Mouse (Mus musculus) cerebellum, adult 8-10 months (tissue): ENCODE results near the gene Hist1h3e.
"Not testable (repeated sequence)": the region's sequence is repeated elsewhere in the genome, so short reads cannot be mapped to it uniquely, and the experiment has no call there.

Experiments used
- DNase-seq: peaks from one replicate; pipeline ENCODE4 v3.0.0; 2022

The Hist1h3e gene

DNA sequence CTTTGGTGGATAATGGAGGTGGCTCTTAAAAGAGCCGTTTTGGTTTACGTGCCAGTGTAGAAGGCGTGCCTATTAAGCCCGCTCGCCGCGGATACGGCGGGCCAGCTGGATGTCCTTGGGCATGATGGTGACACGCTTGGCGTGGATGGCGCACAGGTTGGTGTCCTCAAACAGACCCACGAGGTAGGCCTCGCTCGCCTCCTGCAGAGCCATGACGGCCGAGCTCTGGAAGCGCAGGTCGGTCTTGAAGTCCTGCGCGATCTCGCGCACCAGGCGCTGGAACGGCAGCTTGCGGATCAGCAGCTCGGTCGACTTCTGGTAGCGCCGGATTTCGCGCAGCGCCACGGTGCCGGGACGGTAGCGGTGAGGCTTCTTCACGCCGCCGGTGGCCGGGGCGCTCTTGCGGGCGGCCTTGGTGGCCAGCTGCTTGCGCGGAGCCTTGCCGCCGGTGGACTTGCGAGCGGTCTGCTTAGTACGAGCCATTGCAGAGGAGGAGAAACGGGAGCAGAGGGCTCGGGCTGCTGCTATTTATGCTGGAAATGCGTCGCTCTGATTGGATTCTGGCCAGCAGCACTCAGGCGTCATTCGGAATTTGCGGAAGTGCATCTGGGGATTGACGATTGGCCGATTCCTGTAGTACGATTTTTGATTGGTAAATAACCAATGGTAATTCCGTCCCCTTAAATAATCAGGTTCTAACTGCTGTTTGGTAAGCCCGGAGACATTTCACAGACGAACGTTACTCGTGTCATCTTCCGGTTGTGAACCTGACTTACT lies at the start of gene Hist1h3e:
Gene Hist1h3e, minus strand, starts transcription at position 487 of the 777 bp plus-strand sequence.
- peak; percentile 90 for DNase-seq

GRCm38 (mm10) chr13:23611638-23612037 lies 49.5 kb upstream of the Hist1h3e start:
- DNase-seq, result no peak

GRCm38 (mm10) chr13:23610393-23610792 lies 48.2 kb upstream of the Hist1h3e start:
- no peak for DNase-seq

DNA sequence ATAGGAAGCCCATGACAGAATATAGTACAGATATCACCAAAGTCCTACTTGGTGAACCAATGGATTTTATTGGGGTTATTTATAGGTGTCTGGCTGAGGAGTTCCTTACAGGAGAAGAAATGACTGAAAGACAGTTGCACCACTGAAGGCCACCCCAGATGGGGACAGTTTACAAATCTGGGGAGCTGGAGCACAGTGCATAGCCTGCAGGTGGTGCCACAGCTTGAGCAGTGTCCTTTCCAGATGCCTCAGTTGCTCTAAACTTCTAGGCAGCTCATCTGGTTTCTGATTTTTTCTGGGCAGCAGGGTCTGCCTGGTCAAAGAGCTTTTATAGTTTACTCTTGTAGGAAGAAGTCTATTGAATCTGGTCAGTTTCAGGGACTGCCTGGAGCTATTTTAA lies 47.7 kb upstream of the Hist1h3e start:
- DNase-seq, result no peak

- DNase-seq, result no peak
Measured at GRCm38 (mm10) chr13:23609209-23609608, 47.0 kb upstream of the Hist1h3e start.

DNA sequence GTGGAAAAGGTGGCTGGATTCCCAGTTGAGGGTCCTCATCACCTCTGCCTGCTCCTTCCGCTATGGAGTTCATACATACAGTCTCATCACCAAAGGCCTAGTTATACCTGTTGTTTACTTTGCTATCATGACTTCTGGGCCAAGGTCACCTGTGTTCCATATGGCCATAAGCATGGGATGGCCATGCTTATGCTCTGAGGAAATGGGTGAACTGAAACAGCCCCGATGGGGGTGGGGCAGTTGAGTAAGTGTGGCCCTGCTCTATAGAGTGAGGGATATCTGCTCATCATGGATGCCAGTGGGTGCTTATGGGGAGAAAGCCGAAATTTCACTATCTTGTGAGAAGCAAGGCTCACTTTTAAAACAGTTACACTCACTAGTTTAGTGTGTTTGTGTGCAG lies 42.9 kb upstream of the Hist1h3e start:
- no peak for DNase-seq

- DNase-seq, result no peak
Measured at GRCm38 (mm10) chr13:23604452-23604851, 42.3 kb upstream of the Hist1h3e start.

DNA sequence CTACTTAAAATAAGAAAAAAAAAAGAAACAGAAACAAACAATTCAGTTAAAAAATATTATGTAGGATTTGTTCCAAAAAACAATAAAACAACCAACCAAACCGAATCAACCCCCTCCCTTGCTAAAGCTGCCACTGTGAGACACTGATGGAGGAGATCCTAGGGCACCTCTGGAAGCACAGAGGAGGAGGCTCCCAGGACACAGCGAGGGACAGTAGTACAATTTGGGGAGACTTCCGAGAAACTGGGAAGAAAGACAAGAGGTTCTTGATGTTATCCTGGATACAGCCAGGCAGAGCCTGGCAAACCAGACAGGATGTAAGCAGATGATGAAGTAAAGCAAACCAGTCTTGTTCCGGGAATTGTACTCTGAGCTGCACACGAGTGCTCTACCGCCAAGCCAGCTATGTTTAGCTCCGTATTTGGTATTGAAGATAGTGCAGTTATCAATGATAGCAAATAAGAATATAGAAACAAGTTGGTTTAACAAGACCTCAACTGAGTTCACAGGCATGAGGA lies 41.1 kb upstream of the Hist1h3e start:
- no peak for DNase-seq

GRCm38 (mm10) chr13:23597957-23598356 lies 35.8 kb upstream of the Hist1h3e start:
- DNase-seq, result peak; percentile 77

DNA sequence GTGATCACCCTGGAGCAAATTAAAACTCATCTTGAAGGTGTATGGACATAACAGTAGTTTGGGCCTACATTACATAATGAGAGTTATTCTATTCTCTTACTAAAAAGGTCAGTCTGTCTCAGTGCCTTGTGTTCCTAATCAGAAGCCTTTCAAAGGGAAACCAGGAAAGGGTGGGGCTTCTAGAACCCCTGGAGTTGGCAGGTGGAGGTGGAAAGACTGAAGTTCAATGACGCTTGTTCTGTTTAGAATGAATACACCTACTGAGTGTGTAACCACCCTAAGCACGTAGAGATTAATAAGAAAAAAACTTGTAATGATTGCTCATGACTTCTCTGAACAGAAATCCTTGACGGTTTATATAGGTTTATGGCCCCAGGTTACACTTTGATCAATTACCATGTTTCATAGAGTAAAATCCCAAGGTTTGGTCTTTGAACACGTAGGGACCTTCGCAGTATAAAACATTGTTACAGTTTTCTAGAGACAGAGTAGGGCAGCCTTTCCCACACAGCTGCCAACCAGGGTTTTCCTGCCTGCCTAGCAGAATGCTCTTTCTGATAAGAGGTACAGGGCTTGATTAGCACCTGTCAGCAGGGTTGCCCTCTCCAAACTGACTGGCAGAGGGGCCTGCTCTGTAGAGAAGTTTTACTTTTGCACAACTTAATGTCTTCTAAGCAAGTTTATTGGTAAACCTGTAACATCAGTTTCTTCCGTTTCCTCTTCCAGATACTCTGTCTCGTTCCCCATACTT lies 33.6 kb upstream of the Hist1h3e start:
- no peak for DNase-seq

- no peak for DNase-seq
Measured at GRCm38 (mm10) chr13:23595185-23595584, 33.0 kb upstream of the Hist1h3e start.

DNA sequence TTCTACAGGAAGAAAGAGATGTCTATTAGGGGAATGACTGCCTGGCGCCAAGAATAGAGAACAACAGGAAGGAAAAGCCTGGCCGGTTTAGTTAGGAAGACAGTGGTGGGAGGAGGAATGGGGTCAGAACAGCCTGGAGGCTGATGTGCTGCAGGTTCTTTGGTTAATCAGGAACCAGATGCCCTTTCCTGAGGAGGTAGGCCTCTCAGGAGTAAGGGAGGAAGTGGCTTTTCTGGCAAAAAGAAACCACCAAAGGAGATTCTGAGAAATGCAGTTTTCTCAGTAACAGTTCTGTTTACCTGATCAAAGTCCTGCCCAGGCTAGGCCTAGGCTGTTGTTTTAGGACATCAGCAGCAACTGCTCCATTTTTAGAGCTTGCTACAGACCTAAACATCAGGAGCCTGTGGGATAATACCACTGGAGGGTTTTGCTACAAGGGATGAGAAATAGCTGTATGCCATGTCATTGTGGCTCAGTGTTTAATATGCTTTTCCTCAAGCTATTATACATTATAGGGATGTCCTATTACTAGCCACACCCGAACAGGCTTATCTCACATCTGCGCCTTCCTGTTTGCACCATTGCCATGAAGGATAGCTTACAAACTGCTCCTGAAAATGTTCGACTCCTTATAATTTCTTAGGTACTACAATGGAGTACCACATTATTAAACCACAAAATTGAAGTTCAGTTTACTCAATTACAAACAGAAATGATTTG lies 31.0 kb upstream of the Hist1h3e start:
- DNase-seq, result no peak

DNA sequence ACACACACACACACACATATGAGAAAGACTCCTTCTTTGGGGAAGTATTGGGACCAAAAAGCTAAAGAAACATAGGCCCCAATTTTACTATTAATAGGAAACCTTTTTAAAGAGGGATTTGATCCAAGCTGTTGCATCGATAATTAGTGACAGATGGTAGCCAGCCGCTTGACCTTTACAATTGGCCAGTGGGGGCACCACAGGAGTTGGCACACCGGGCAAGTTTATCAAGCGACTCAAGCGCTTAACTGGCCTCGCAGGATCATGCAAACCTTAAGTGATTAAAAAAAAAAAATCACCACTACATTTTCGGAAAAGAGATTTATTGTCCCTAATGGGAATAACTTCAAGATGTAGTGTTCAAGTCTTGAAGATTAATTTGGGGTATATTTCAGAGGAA lies 30.4 kb upstream of the Hist1h3e start:
- peak; percentile 61 for DNase-seq

DNA sequence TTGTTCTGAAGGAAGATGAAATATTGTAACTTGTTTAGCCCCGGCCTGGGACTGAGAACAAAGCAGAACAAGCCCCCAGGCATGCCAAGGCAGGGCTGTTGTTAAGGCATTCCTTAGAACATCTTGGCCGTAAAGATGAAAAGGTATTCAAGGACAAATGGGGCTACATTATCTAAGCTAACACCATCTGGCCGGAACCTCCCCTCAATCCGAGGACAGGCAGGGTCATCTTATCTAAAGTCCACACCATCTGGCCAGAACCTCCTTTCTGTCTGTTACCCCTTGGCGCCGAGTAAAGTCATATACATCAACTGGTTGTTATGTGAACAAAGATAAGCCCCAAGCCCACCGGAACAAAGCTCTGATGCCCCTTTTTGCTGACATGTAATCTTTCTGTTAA lies 29.7 kb upstream of the Hist1h3e start:
- not testable (repeated sequence) for DNase-seq

DNA sequence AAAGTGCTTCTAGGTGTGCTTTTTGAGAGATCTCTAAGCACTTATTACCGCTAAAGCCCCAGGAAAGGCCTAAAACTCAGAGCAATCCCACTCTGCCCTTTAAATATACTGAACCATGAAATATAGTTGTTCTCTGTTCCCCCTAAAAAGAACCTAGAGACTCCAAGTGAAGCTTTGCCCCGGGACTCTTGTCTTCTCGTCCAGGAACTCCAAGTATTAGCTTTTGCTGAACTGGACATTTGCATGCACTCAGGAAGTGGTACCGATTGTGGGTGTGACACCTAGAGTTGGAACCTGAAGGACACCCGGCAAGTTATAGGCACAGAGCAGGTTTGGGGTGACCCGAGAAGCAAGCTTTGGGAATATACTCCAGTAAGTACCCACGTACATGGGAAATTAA lies 29.0 kb upstream of the Hist1h3e start:
- DNase-seq, result no peak

- no peak for DNase-seq
Measured at GRCm38 (mm10) chr13:23586940-23587225, 24.7 kb upstream of the Hist1h3e start.

DNA sequence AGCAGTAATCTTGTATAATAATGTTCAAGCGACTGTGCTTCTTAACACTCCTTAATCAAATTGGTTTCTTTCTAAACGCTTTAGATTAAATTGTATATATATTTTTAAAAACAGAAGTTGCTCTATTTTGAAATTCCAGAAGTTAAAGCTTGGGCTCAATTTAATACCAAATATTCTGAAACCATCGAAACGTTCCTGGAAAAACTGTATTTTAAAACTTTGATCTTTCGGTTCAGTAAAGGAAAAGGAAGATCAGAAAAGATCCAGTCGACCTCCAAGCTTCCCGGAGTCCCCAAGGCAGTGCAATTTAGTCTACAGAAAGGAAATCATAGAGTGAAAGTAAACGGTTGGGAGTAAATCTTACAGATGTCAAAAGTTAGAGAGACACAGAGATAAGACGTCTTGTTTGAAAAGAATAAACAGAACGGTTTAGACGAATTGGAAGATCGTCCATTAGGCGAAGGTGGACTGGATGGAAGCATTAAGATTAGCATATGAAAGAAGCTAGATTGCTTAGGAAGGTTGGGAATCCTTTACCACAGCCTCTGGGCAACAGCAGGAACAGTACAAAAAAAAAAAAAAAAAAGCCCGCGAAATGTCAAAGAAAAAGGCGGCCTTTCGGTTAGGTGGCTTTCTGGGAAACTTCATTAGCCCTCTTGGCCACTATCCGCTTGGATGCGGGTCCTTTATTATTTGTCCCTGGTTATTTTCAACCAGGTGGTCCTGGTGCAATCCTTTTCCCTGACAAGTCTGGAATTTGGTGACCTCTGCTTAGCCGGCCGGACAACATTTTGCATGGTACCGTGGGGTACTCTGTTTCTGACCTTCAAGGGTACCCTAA lies 24.1 kb upstream of the Hist1h3e start:
- no peak for DNase-seq

DNA sequence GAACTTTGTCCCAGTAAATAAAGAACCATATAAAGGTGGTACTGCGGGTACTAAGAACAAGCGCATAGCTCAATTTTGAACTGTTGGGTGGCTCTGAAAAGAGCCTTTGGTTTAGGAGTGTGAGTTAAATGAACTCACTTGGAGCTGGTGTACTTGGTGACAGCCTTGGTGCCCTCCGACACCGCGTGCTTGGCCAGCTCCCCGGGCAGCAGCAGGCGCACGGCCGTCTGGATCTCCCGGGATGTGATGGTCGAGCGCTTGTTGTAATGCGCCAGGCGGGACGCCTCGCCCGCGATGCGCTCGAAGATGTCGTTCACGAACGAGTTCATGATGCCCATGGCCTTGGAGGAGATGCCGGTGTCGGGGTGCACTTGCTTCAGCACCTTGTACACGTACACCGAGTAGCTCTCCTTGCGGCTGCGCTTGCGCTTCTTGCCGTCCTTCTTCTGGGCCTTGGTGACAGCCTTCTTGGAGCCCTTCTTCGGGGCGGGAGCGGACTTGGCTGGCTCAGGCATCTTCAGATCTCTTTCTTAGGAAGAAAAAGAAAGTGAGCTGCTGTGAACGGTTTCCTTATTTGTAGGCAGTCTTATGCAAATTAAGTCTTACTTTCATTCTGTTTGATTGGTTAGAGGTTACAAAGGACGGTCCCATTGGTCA lies 23.4 kb upstream of the Hist1h3e start:
- peak; percentile 70 for DNase-seq

DNA sequence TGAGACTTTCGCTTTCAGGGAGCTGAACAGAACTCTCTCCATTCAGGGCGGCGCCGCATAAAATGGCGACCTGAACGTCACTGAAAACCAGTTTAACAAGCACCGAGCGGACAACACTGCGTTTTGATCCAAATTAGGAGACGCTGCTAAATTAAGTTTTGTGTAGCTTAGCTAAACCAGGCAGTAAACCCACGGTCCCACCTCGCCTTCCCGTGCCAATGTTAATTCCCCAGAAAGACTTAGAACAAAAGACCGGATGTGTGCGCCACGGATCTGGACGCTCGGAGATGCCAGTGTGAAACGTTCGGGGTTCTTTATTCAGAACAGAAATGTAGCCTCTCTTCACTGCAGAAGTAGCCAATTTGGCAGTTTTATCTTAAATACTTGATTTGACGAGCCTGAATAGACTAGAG lies 22.9 kb upstream of the Hist1h3e start:
- no peak for DNase-seq

- no peak for DNase-seq
Measured at GRCm38 (mm10) chr13:23584331-23584730, 22.2 kb upstream of the Hist1h3e start.

GRCm38 (mm10) chr13:23583387-23584068 lies 21.4 kb upstream of the Hist1h3e start:
- DNase-seq, result no peak
